Mouse (Mus musculus) stomach, postnatal 0 days (tissue): ENCODE results near the gene Chkb.

ENCODE experiments used
- CTCF ChIP-seq: IDR thresholded peaks from 2 replicates; pipeline ENCODE4 v1.5.1; 2016; ENCODE audit warnings: antibody characterized with exemption, low read depth, mild to moderate bottlenecking, moderate library complexity
- EP300 ChIP-seq: optimal IDR thresholded peaks from 2 replicates; pipeline ENCODE3; 2016; ENCODE audit warnings: antibody characterized with exemption

GRCm38 (mm10) chr15:89476475-89476815, 46.7 kb upstream of the Chkb start:
- TF ChIP-seq CTCF: no peak
- TF ChIP-seq EP300: no peak
